Mouse (Mus musculus) CH12.LX (cell line): ENCODE results near the gene Pmm2. TPM values are rescaled to one million over a fixed set of nuclear protein-coding genes. Genes with fewer than 3 reads are reported as not detected.

Source experiments
- DNase-seq: peaks from one replicate; pipeline ENCODE4 v3.0.0-alpha.2; 2013; ENCODE audit errors: extremely low read depth
- H3K27ac ChIP-seq: 2 replicates; pipeline ENCODE4 v1.5.1; 2012; ENCODE audit warnings: low read depth, mild to moderate bottlenecking, control low read depth, moderate library complexity; ENCODE audit not compliant: insufficient read depth
- H3K27me3 ChIP-seq: replicated peaks from 2 replicates; pipeline ENCODE3; 2012; ENCODE audit warnings: inconsistent platforms
- H3K36me3 ChIP-seq, 2 experiments: replicated peaks in 1 of 2; 2 replicates each; pipeline versions ENCODE3 to v1.6.1; 2012; ENCODE audit warnings: inconsistent platforms in 1 of 2, low read length in 1 of 2, mild to moderate bottlenecking in 1 of 2, mixed read lengths in 1 of 2, moderate library complexity in 1 of 2; ENCODE audit not compliant: control insufficient read depth in 1 of 2, insufficient read depth in 1 of 2
- H3K4me1 ChIP-seq, 2 experiments: 2 replicates each; pipeline ENCODE4 v1.6.1; 2012; ENCODE audit warnings: inconsistent platforms in 1 of 2, moderate library complexity in 1 of 2; ENCODE audit not compliant: insufficient read depth in 2 of 2, control insufficient read depth in 1 of 2
- H3K4me2 ChIP-seq: 2 replicates; pipeline ENCODE4 v1.6.1; 2012; ENCODE audit warnings: low read depth, mild to moderate bottlenecking, control low read depth; ENCODE audit not compliant: poor library complexity, insufficient read depth, severe bottlenecking
- H3K4me3 ChIP-seq, 3 experiments: fragments of 150-350 bp in 1 of 3; sonication (generic) in 1 of 3; replicated peaks in 1 of 3; 2 replicates each; pipeline versions ENCODE3 to v1.5.1; 2011 to 2012; ENCODE audit warnings: low read depth in 2 of 3, low read length in 2 of 3, mild to moderate bottlenecking in 2 of 3, moderate library complexity in 2 of 3, control low read depth in 1 of 3, improper control_type of control experiment in 1 of 3, inconsistent platforms in 1 of 3, mixed read lengths in 1 of 3; ENCODE audit not compliant: poor library complexity in 1 of 3
- H3K79me2 ChIP-seq: replicated peaks from 2 replicates; pipeline ENCODE4 v1.6.1; 2012; ENCODE audit warnings: mild to moderate bottlenecking, moderate library complexity; ENCODE audit not compliant: control insufficient read depth, poor library complexity, insufficient read depth, severe bottlenecking; ENCODE audit errors: extremely low read depth
- H3K9ac ChIP-seq: 2 replicates; pipeline ENCODE4 v1.6.1; 2012; ENCODE audit warnings: low read depth, mild to moderate bottlenecking, control low read depth, moderate library complexity; ENCODE audit not compliant: insufficient read depth
- H3K9me3 ChIP-seq: replicated peaks from 2 replicates; pipeline ENCODE3; 2012; ENCODE audit warnings: low read length, inconsistent platforms, mixed read lengths
- BHLHE40 ChIP-seq: IDR thresholded peaks from 2 replicates; pipeline ENCODE4 v1.6.1; 2011; ENCODE audit warnings: mild to moderate bottlenecking, low read depth, low read length, improper control_type of control experiment
- CTCF ChIP-seq, 2 experiments: IDR thresholded peaks in 1 of 2; conservative IDR thresholded peaks in 1 of 2; 2 replicates each; pipeline ENCODE4 v1.5.1; 2011 to 2012; ENCODE audit warnings: low read depth in 2 of 2, low read length in 2 of 2, improper control_type of control experiment in 1 of 2, inconsistent platforms in 1 of 2, mild to moderate bottlenecking in 1 of 2, moderate library complexity in 1 of 2
- ELF1 ChIP-seq: IDR thresholded peaks from 2 replicates; pipeline ENCODE4 v1.6.1; 2014; ENCODE audit warnings: low read depth, mild to moderate bottlenecking, inconsistent platforms, low read length, improper control_type of control experiment
- EP300 ChIP-seq: IDR thresholded peaks from 2 replicates; pipeline ENCODE4 v1.6.1; 2011; ENCODE audit warnings: low read length, improper control_type of control experiment
- IRF4 ChIP-seq: IDR thresholded peaks from 2 replicates; pipeline ENCODE4 v1.6.1; 2014; ENCODE audit warnings: low read depth, mild to moderate bottlenecking, inconsistent platforms, low read length, improper control_type of control experiment
- KAT2A ChIP-seq: IDR thresholded peaks from 2 replicates; pipeline ENCODE4 v1.6.1; 2012; ENCODE audit warnings: low read length, improper control_type of control experiment, inconsistent platforms; ENCODE audit not compliant: insufficient replicate concordance
- MAX ChIP-seq: IDR thresholded peaks from 2 replicates; pipeline ENCODE4 v1.6.1; 2011; ENCODE audit warnings: low read length, improper control_type of control experiment
- MAZ ChIP-seq: IDR thresholded peaks from 2 replicates; pipeline ENCODE4 v1.6.1; 2012; ENCODE audit warnings: low read depth, mild to moderate bottlenecking, inconsistent platforms, low read length, improper control_type of control experiment, moderate library complexity
- MYC ChIP-seq: IDR thresholded peaks from 2 replicates; pipeline ENCODE4 v1.6.1; 2011; ENCODE audit warnings: low read depth, mild to moderate bottlenecking, improper control_type of control experiment, low read length
- NRF1 ChIP-seq: IDR thresholded peaks from 2 replicates; pipeline ENCODE4 v1.6.1; 2014; ENCODE audit warnings: low read depth, mild to moderate bottlenecking, inconsistent platforms, low read length, improper control_type of control experiment, moderate library complexity
- SIN3A ChIP-seq: IDR thresholded peaks from 2 replicates; pipeline ENCODE4 v1.6.1; 2012; ENCODE audit warnings: low read length, improper control_type of control experiment, inconsistent platforms
- TBP ChIP-seq: conservative IDR thresholded peaks from 2 replicates; pipeline ENCODE4 v1.6.1; 2011; ENCODE audit warnings: low read depth, low read length, improper control_type of control experiment
- TCF12 ChIP-seq: IDR thresholded peaks from 2 replicates; pipeline ENCODE4 v1.6.1; 2014; ENCODE audit warnings: low read depth, mild to moderate bottlenecking, inconsistent platforms, low read length, improper control_type of control experiment
- UBTF ChIP-seq: IDR thresholded peaks from 2 replicates; pipeline ENCODE4 v1.6.1; 2012; ENCODE audit warnings: low read depth, mild to moderate bottlenecking, inconsistent platforms, low read length, improper control_type of control experiment, moderate library complexity
- USF1 ChIP-seq: IDR thresholded peaks from 2 replicates; pipeline ENCODE4 v1.6.1; 2014; ENCODE audit warnings: low read depth, mild to moderate bottlenecking, inconsistent platforms, low read length, improper control_type of control experiment
- USF2 ChIP-seq: conservative IDR thresholded peaks from 2 replicates; pipeline ENCODE4 v1.6.1; 2011; ENCODE audit warnings: low read depth, low read length, improper control_type of control experiment
- ZKSCAN1 ChIP-seq: IDR thresholded peaks from 2 replicates; pipeline ENCODE4 v1.6.1; 2012; ENCODE audit warnings: low read depth, inconsistent platforms, low read length, improper control_type of control experiment, borderline replicate concordance
- ZNF384 ChIP-seq: IDR thresholded peaks from 2 replicates; pipeline ENCODE4 v1.6.1; 2012; ENCODE audit warnings: low read depth, low read length, improper control_type of control experiment, inconsistent platforms
- dilution Hi-C: fragments of 300-500 bp; cut with MboI; formaldehyde crosslinking; loops from 2 replicates; pipeline ENCODE4 v1.14.3; 2020; ENCODE audit warnings: low sequenced_read_pairs; ENCODE audit not compliant: extremely low pct_unique_long_range_greater_than_20kb, extremely low pct_ligation_motif_present
- in situ Hi-C: fragments of 300-500 bp; cut with MboI; formaldehyde crosslinking; loops from 3 replicates; pipeline ENCODE4 v1.14.3; 2019; ENCODE audit warnings: low sequenced_read_pairs, low pct_ligation_motif_present, low pct_unique_long_range_greater_than_20kb, mixed read lengths
- polyA plus RNA-seq: library from polyadenylated mRNA; unstranded; fragments of >175 nt; gene quantifications from 2 replicates; pipeline ENCODE4 v1.2.1, GENCODE M21; 2012; ENCODE audit warnings: low read depth; ENCODE audit not compliant: insufficient read length
- total RNA-seq, 2 experiments: library from RNA; depleted of rRNA; stranded (reverse); fragments of 300-350 nt in 1 of 2; fragments of >200 nt in 1 of 2; gene quantifications; 2 replicates each; pipeline ENCODE4 v1.2.3; 2012 to 2014

Gene Pmm2
- total and polyA plus RNA-seq, 3 experiments: 33.1 to 69.4 (median 42.1) TPM

- Histone ChIP-seq H3K27me3 (no peaks in the 10 kb centered on the region), H3K9me3 (no peaks in the 10 kb centered on the region), H3K4me2 (no peak overlapping the region), H3K27ac (no peak overlapping the region), H3K36me3 (peaks cover 86 to 98% of the 10 kb centered on the region in 2 experiments), H3K79me2 (no peaks in the 10 kb centered on the region)
- in situ Hi-C loops (no loop called here), dilution Hi-C loops (no loop called here)
- no peak for DNase-seq
- TF ChIP-seq TBP (no peak), MAZ (no peak), EP300 (no peak), CTCF (conservative IDR thresholded peaks at IDR 0.05 in 1 of 2, IDR thresholded peaks at IDR 0.05 in 1 of 2; ENCODE audit: low read depth in 2 of 2, low read length in 2 of 2) (no peak), SIN3A (no peak), ELF1 (no peak), NRF1 (no peak), IRF4 (no peak), UBTF (no peak), KAT2A (no peak)
- TF ChIP-seq, all 38 proteins: peak for 0
- Histone ChIP-seq H3K4me3 (no peak overlapping the region), H3K9ac (no peak overlapping the region), H3K4me1 (no peaks in the 10 kb centered on the region)
Observed at GRCm38 (mm10) chr16:8655599-8655998, 18.1 kb downstream of the Pmm2 start.

- Histone ChIP-seq H3K36me3 (peaks cover 86 to 95% of the 10 kb centered on the region in 2 experiments), H3K4me2 (no peak overlapping the region), H3K79me2 (no peaks in the 10 kb centered on the region), H3K4me1 (no peaks in the 10 kb centered on the region), H3K9ac (no peak overlapping the region), H3K27me3 (no peaks in the 10 kb centered on the region), H3K4me3 (no peak overlapping the region), H3K27ac (no peak overlapping the region), H3K9me3 (no peaks in the 10 kb centered on the region)
- dilution Hi-C loops: no loop called here
- in situ Hi-C loops: no loop called here
- TF ChIP-seq EP300 (no peak), ZNF384 (no peak), BHLHE40 (no peak), TCF12 (no peak), TBP (no peak), ZKSCAN1 (no peak), MAZ (no peak), MAX (no peak), MYC (no peak), USF2 (no peak), NRF1 (no peak), USF1 (no peak)
- TF ChIP-seq, all 38 proteins: peak for 0
- no peak for DNase-seq
Observed at GRCm38 (mm10) chr16:8656256-8656655, 18.8 kb downstream of the Pmm2 start.
